Mouse (Mus musculus): ENCODE results near the gene Myh7b. TPM values are rescaled to one million over a fixed set of nuclear protein-coding genes. Genes with fewer than 3 reads are reported as not detected.

The Myh7b gene
- polyA plus RNA-seq (2015; fragmentation: Nextera tagmentation; extraction: Ambion mirVana): 0.17 and 0.18 TPM in 2 replicates

DNA sequence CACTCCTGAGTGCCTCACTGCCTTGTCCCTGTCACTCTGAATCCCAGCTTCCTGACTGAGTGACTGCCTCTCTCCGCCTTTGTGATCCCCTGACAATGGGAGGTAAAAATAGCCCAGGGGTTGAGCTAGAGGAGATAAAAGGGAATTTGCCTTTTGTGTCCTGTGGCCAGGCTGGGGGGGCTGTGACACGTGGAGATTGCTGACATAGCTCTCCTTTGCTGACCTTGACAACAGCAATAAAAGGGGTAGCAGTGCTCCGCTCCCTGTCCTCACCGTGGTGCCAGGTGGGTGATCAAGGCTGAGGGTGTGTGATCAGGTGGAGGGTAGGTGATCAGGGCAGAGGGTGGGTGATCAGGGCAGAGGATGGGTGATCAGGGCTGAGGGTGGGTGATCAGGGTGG lies at the start of gene Myh7b:
TSS of gene Myh7b (plus strand) at position 235 of the 400 bp plus-strand sequence.
- no peak for DNase-seq (ENCODE audit: low spot score)

DNA sequence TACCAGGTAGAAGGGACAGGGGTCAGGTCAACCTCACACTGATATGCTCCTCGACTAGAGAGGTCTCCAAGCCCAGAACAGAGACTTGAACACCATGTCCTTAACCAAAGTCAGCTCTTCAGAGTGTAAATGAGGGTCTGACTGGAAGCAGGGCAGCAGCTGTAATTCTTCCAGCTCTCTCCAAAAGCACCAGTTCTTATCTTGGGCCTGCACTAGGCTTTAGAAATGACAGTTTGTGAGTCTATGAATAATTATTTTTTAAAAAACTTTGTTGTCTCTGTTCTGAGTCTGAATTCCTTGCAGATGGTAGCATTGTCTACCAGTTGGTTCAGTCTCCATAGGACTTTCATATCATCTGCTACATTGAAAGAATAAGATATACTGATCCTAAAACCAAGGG lies 48.8 kb upstream of the Myh7b start:
- no peak for DNase-seq (ENCODE audit: low spot score)

DNA sequence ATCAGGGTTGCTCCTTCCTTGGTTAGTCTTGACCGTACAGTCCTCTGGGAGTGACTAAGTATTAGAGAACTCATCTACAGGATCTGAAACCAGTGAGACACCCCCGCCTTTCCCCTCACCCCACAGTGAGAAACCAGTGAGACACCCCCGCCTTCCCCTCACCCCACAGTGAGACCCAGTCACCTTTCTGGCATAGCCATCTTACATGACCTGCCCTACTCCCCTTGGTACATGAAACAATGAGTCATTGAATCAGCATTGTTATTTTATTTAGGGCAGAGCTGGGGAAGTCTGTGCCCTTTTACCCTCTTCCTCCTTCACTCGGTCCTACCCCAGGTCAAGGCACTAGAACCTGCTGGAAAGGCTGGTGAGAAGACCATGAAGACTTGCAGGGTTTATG lies 48.1 kb upstream of the Myh7b start:
- DNase-seq (ENCODE audit: low spot score): no peak

DNA sequence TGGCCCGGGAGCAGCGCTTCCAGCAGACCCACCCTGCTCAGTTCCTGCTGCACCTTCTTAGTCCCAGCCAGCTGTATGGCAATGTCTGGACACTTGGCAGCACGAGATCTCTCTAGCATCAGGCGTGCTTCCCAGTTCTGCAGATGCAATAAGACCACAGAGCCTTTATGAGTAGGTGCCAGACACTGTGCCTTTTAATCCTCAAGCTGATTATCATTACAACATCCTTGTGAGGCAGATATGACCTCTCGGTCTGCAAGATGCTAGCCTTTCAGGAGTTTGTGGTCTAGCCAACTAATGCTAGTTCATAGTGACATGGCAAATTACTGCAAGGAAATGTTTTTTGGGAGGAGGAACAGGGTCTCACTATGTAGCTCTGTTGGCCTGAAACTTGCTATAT lies 43.3 kb upstream of the Myh7b start:
- DNase-seq (ENCODE audit: low spot score): no peak

DNA sequence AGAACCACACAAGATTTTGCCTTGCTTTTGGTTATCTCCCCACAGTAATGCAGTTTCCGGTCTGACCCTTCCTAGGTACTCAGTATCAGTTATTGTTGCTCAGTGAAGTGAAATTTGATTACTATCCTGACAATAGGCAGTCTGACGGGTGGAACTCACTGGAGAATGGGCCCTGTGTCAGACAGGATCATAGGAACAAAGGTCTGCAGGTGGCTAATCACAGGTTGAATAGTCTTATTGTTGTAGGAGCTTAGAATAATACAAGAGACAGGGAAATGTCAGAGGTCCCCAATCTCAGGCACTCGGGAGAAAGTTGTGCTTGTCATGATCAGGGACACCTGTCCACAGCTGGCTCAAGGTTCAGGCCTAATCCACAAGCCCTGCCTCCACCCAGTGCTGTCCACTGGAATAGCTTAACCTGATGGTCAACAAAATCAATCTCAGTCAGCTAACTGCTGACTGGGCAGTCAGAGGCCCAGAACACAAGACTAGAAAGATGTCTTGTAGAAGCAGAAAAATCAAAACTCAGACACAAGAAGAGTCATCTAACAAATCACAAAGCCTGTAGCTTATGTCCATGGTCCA lies 41.7 kb upstream of the Myh7b start:
- no peak for DNase-seq (ENCODE audit: low spot score)

DNA sequence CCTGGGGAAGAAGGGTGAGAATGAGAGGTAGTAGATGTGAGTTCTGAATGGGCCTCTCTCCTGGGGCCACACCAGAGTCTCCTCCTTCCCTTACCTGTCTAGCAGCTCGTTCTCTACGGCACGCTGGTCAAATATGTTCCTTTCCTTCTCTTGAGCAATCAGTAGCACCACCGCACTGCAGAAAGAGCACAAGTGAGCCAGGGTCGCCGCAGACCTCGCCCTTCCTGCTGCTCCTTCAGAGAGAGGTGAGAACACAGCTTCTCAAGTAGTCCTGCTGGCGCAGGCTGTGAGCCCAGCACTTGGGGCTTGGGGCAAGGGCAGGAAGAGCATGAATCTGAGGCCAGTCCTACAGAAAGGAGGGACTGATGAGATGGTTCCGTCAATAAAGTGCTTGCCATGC lies 38.0 kb upstream of the Myh7b start:
- DNase-seq (ENCODE audit: low spot score): no peak

DNA sequence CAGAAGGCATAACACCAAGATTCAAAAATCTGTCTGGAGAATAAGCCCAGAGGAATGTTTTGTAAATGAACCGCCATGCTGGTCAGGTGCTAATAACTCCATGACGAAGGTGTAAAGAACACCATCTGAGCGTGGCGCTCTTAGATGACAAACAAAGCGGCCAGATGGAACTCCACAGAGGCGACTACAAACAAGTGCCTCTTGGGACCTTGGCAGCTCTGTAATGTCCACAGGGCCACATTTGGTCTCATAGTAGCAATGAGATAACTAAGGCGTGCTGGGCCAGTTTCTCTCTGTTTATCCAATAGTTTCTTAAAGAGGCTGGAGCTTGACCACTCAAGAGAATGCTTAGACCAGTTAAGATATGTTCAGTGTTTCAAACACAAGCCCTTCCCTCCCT lies 37.0 kb upstream of the Myh7b start:
- DNase-seq (ENCODE audit: low spot score): no peak

DNA sequence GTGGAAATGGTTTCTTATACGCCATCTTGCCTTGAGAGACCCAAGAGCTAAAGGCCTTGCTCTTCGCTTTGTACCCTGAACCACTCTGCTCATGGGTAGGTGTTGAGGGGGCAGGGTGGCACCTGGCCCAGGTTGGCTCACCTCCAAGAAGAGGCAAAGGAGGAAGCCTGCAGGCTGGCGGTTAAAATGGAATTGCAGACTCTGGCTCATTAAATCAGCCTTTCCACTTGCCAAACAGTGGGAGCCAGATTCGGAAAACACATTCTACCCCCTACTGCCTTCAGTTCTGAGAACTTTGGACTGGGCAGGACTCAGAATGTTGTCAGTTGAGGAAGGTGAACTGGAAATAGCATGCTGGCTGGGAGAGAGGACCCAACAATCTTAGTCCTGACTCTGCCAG lies 36.3 kb upstream of the Myh7b start:
- DNase-seq (ENCODE audit: low spot score): no peak

DNA sequence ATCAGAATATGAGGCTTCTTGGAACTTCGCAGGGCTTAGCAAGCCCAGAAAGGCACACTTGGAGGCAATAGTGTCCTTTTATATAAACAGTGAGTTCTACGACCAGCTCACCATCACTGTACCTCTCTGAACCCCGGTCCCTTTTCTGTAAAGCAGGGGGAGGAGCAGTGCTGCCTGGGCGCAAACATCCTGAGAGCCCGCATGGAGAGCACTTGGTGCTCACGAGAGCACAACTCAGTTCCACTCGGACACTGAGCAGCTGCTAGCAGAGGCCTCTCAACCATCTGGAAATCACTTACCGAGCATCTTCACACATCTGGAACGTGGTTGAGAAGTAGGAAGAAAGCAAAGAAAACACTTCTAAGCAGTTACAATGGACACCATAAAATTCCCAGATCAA lies 34.4 kb upstream of the Myh7b start:
- DNase-seq (ENCODE audit: low spot score): no peak

DNA sequence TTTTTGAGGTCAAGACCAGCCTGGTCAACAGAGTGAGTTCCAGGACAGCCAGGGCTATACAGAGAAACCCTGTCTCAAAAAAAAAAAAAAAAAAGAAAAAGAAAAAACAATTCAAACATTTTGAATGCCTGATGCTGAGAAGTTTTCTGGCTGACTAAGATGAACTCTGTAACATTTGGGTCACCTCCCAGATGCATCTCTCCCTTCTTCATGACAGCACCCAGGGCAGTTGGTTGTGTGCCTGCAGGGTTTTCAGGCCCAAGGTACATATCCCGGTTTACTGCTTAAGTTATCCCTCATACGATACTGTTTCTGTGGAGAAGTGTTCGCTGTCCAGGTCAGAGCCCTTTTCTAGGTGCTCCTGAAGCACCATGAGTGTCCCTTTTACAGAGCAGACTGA lies 30.7 kb upstream of the Myh7b start:
- no peak for DNase-seq (ENCODE audit: low spot score)

DNA sequence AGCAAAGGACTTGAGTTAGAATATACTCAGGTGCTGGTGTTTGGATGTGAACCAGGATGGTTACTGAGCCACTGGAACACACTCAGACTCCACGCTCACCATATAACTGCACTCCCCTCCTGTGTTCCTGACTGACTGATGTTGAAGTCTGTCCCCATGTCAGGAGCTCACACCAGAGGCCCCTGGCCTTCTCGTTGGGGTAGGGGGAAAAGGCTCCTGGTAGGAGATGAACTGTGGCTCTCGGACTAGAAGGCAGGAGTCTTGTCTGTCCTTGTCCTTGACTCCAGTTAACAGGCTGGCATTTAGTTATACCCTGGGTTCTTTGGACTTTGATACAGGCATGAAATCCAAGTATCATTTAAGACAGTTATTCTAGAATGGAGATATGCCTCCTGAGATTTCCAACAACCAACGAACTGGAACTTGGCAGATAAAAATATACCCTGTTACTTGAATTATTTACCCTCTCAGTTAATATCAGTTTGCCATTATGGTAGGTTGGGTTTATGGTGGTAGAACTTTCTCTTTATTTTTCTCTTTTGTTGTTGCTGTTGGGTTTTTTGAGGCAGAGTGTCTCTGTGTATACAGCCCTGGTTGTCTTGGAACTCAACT lies 28.5 kb upstream of the Myh7b start:
- no peak for DNase-seq (ENCODE audit: low spot score)

DNA sequence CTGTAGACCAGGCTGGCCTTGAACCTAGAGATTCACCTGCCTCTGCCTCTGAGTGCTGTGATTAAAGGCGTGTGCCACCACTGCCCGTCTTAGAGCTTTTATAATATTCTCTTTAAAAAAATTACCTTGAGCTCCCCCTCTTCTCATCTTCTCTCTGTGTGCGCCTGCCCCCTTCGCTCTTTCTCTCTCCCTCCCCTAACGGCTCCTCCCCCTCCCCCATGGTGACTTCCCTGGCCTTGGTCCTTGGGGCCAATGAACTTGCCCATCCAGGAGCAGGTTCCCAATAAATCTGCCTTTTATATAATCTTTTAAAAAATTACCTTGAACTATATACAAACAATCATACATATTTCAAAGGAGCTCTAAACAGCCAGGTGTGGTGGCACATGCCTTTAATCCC lies 28.0 kb upstream of the Myh7b start:
- DNase-seq (ENCODE audit: low spot score): no peak

DNA sequence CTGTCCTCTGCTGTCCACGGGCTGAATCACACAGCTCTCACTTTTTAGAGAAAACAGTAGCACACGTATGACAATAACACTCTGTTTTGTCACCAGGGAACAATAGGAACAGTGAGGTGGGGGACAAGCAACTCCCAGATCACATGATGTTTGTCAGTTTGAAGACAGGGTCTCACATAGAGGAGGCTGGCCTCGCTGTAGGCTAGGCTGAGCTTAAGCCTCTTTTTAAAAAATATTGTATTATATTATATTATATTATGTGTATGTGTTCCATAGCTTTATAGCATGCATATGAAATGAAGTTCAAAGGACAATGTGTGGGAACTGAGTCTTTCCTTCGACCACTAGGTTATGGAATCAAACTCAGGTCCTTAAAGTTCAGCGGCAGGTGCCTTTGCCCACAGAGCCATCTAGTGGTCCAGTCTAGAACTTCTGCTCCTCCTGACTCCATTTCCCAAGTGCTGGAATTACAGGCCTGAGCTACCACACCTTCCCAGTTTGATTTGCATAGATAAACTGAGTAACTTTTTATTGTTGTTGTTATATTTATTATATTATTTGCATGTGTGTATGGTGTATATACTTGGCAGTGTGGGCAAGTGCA lies 27.0 kb upstream of the Myh7b start:
- peak; percentile 60 for DNase-seq (ENCODE audit: low spot score)

DNA sequence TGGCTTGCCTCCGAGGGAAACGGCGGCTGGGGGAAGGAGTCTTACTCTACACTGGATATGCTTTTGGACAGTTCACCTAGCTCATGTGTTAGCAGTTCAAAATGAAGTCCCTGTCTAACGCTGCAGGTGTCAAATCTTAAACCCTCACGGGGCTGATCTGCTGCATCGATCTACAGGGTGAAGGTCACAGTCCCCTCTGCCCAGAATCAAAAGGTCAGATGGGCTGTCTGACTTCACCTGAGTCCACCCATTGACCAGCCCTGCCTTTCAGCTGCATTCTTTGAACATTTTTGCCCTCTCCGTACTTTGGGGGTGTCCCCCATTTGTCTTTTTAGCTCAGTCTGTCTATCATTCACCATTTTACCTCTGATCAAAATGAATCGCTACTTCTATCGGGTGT lies 25.9 kb upstream of the Myh7b start:
- DNase-seq (ENCODE audit: low spot score): no peak

DNA sequence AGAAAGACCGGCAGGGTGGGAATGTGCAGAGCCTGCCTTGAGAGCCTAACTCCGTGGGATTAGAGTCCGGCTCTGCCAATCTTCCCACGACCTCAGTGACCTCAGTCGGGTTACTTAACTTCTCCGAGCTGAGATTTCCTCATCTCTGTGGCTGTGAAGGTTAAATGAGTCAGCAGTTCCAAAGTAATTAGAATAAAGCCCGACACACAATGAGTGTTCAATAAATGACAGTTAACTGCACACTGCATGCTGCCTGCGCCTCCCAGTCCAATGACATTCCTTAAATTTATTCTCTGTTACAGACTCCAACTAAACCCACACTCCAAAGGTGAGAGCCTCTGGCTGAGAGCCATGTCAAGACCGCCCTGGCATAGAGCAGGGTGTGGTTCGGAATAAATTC lies 25.5 kb upstream of the Myh7b start:
- DNase-seq (ENCODE audit: low spot score): no peak

DNA sequence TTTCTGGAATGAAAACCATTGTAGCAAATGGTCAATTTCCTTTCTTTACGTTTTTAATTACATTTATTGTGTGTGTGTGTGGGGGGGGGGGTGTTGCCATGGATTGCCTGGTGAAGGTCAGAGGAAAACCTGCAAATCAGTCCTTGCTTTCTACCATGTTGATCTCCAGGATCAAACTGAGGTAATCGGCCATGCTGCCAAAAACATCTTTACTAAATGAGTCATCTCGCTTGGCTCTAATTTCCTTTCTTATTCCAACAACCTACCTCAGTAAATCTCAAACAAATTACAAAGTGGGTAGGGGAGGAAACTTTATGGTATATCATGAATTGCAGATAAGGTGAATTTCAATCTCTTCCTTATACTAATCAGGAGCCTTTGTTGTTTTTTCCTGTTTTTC lies 22.9 kb upstream of the Myh7b start:
- no peak for DNase-seq (ENCODE audit: low spot score)

DNA sequence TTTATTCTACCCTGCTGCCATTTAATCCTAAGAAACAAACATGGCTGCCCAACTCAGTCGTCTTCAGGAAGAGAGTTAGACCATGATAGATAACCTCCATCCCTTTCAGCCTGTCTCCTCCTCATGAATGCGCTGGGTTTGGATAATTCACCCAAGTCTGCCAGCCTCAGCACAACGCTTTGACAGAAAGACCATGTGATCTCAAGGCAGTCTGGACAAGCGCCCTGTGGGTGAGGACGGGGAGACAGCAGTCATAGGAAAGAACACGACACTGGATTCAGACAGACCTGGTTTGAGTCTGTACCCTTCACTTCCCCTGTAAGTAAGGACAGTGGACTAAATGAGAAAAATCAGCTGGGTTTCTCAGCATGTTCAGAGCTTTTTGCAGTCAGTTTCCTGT lies 21.5 kb upstream of the Myh7b start:
- DNase-seq (ENCODE audit: low spot score): no peak

DNA sequence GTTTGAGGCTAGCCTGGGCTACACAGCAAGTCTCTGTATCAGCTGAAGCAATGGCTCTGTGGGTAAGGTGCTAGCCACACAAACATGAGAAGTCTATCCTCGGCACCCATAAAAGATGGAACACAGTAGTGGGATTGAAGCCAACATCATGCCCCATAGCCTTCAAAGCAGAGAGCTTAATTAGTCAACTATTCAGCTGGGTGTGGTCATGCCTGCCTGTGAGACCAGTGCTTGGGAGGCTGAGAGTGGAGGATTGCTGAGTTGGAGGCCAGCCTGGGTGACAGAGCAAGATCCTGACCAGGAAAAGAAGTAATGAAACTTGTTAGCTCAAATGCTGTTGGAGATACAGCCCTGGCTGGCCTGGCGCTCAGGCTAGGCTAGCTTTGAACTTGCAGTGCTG lies 20.1 kb upstream of the Myh7b start:
- DNase-seq (ENCODE audit: low spot score): no peak

DNA sequence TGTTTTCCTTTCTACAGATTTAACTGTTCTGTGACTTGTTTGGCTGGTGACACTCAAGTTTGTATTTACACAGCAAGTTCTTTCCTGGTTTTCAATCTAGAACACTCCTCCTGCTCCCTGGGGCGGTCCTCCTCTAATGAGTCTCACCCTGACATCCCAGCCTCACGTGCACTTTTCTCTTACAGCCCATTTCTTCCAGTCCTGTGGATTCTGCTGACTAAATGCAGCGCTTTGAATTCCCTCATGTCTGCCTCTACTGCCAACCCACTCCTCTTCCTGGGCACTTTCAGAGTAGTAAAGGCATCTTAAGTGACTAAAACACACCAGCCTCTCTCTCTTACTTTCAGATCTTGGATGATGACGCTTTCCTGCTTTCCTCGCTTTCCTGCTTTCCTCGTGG lies 19.3 kb upstream of the Myh7b start:
- no peak for DNase-seq (ENCODE audit: low spot score)

DNA sequence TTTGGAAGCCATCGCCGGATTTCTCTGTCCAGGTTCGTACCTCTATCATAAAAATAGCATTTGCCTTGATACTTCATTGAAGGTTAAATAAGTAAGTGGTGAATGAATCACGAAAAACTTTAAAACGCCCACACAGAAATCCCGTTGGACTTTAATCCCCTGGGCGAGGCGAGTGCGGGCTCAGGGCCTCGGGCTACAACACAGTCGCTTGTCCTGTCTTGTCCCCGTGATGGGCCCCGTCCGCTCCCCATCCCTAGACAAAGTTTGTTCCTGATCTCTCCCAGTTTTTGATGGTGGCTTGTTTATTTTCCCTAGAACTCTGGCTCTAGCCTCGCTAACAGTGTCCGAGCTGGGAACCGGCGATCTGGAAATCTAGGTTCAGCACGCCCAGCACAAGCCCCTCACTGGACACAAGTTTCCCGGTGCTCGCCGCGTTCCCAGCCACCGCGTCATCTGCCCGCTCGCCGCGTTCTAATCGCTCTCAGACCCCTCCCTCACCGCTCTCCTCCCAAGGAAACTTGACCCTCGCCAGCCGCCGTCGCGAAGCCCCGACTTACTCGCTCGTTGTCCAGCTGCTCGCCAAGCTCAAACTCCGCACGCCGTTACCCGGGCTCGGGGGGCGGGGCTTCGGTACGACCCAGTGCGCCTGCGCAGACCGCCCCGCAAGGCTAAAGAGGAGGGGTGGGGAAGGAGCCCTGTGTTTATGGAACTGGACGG lies 18.7 kb upstream of the Myh7b start, which contains the start of gene Gss:
TSS of gene Gss (minus strand) at position 674 of the 717 bp plus-strand sequence.
- DNase-seq (ENCODE audit: low spot score): peak; percentile 91

DNA sequence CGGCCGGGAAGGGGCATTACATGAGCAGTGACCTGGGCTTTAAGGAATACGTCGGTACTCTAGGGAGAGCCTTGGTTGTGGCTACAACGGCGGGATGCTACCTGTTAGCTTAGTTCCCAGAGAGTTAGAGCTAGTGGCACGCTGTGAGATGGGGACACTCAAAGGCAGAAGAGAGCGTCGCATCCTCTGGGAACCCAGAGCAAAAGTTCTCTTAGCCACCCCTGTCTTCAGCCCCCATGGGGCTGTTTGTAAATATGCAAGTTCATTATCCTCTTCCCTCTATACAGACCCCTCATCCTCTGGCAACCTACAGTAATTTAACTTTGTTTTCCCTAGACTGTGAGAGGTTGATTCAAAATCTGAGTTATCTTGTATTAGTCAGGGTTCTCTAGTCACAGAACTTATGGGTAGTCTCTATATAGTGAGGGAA lies 18.1 kb upstream of the Myh7b start:
- DNase-seq (ENCODE audit: low spot score): no peak

DNA sequence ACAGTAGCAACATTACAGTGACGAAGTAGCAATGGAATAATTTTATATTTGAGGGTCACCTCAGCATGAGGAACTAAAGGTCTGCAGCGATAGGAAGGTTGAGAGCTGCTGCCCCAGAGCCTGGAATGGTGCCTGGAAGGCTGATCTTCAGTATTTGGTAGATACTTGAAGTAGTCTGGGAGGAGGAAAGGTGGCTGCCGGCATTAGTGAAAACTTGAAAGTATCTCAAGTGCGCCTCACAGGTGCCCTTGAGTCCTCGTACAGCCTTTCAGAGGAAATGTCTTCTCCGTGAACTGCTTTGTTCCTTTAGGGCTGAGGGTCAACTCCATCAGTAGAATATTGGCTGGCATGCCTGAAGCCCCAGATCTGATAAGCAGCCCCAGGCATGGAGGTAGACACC lies 15.5 kb upstream of the Myh7b start:
- no peak for DNase-seq (ENCODE audit: low spot score)

DNA sequence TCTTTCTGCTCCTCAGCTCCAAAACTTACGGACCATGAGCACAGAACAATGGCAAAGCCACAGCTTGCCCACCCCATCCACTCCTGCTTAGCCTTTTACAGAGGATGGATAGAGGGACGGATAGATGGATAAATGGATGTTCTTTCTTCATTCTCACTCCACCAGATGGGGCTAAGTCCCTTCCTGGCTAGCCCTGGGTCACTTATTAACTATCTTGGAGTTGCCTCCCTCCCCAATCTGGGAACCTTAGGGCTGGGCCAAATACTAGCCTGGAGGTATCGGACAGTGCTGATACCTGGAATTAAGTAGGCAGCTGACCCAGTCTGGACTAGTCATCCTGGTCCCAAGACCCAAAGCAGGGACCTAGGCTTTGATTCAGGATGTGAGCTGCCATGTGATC lies 7.3 kb upstream of the Myh7b start:
- DNase-seq (ENCODE audit: low spot score): no peak

All from thymus, postnatal 0 days (tissue).